Mouse (Mus musculus): ENCODE results near the gene Alcam. TPM values are rescaled to one million over a fixed set of nuclear protein-coding genes. Genes with fewer than 3 reads are reported as not detected.

The Alcam gene
- polyA plus RNA-seq, 1 experiment from 2014 or later: 22.1 TPM

GRCm38 (mm10) chr16:52439007-52439406, 14.9 kb downstream of the Alcam start:
- H3K27ac ChIP-seq (replicated peaks): no peak overlapping the region
- no peaks in the 10 kb centered on the region for H3K4me1 ChIP-seq (replicated peaks)
- no peak overlapping the region for H3K4me2 ChIP-seq
- H3K9ac ChIP-seq: no peak overlapping the region
- no peaks in the 10 kb centered on the region for H3K27me3 ChIP-seq
- no peaks in the 10 kb centered on the region for H3K9me3 ChIP-seq
- ATAC-seq (ENCODE audit: low read depth): no peak
- 89% methylated on average over 6 of the region's 6 CpGs for WGBS
- H3K36me3 ChIP-seq: no peaks in the 10 kb centered on the region
- H3K4me3 ChIP-seq: no peak overlapping the region

- Histone ChIP-seq H3K4me3 (no peak overlapping the region), H3K9me3 (no peaks in the 10 kb centered on the region), H3K9ac (no peak overlapping the region), H3K27me3 (no peaks in the 10 kb centered on the region), H3K4me1 (replicated peaks) (no peaks in the 10 kb centered on the region), H3K27ac (replicated peaks) (no peak overlapping the region), H3K36me3 (no peaks in the 10 kb centered on the region), H3K4me2 (no peak overlapping the region)
- ATAC-seq (ENCODE audit: low read depth): no peak
- 71% methylated on average over 6 of the region's 6 CpGs for WGBS
These were observed 15.5 kb downstream of the Alcam start for GRCm38 (mm10) chr16:52438216-52438904.

GRCm38 (mm10) chr16:52433189-52433588, 20.7 kb downstream of the Alcam start:
- Histone ChIP-seq H3K9me3 (no peaks in the 10 kb centered on the region), H3K27me3 (no peaks in the 10 kb centered on the region), H3K4me2 (no peak overlapping the region), H3K27ac (replicated peaks) (no peak overlapping the region), H3K4me3 (no peak overlapping the region), H3K4me1 (replicated peaks) (no peaks in the 10 kb centered on the region), H3K9ac (no peak overlapping the region), H3K36me3 (no peaks in the 10 kb centered on the region)
- WGBS: 66% methylated on average over 11 of the region's 11 CpGs
- ATAC-seq (ENCODE audit: low read depth): no peak

GRCm38 (mm10) chr16:52432072-52432471, 21.8 kb downstream of the Alcam start:
- Histone ChIP-seq H3K4me1 (replicated peaks) (no peaks in the 10 kb centered on the region), H3K4me2 (no peak overlapping the region), H3K4me3 (no peak overlapping the region), H3K36me3 (no peaks in the 10 kb centered on the region), H3K9ac (no peak overlapping the region), H3K9me3 (no peaks in the 10 kb centered on the region), H3K27me3 (no peaks in the 10 kb centered on the region), H3K27ac (replicated peaks) (no peak overlapping the region)
- ATAC-seq (ENCODE audit: low read depth): no peak
- WGBS: 86% methylated on average over 1 of the region's 1 CpGs

- 87% methylated on average over 2 of the region's 2 CpGs for WGBS
These were observed 22.3 kb downstream of the Alcam start for GRCm38 (mm10) chr16:52431590-52431989.

DNA sequence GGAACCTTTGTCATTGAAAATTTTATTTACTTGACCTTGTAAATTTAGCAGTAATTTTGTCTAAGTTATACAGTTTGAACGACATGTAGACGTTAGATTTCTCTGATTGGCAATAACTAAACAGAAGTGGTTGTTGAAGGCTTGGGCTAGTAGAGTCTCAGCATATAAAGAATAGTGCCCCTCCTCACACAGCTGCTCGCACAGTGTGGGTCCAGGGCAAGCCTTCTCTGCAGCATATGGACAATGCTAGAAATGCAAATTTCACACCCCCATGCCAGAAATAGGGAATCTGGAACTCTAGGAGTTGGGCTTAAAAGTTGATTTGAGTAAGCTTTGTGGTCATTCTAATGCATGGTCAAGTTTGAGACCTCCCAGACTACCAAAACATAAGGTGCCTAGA, 23.8 kb downstream of the Alcam start:
- WGBS: 45% methylated on average over 3 of the region's 3 CpGs
- Histone ChIP-seq H3K4me1 (replicated peaks) (no peaks in the 10 kb centered on the region), H3K27ac (replicated peaks) (no peak overlapping the region), H3K4me3 (no peak overlapping the region), H3K9ac (no peak overlapping the region), H3K27me3 (no peaks in the 10 kb centered on the region), H3K36me3 (no peaks in the 10 kb centered on the region), H3K9me3 (no peaks in the 10 kb centered on the region), H3K4me2 (no peak overlapping the region)
- peak; percentile 71 for ATAC-seq (ENCODE audit: low read depth)

More at GRCm38 (mm10) chr16:52431590-52431989, 22.3 kb downstream of the Alcam start:
- no peaks in the 10 kb centered on the region for H3K4me1 ChIP-seq (replicated peaks)
- H3K27ac ChIP-seq (replicated peaks): no peak overlapping the region
- no peak for ATAC-seq (ENCODE audit: low read depth)
- H3K27me3 ChIP-seq: no peaks in the 10 kb centered on the region
- H3K4me3 ChIP-seq: no peak overlapping the region
- no peak overlapping the region for H3K4me2 ChIP-seq
- H3K9ac ChIP-seq: no peak overlapping the region
- no peaks in the 10 kb centered on the region for H3K9me3 ChIP-seq
- no peaks in the 10 kb centered on the region for H3K36me3 ChIP-seq

- H3K4me1 ChIP-seq (replicated peaks): no peaks in the 10 kb centered on the region
- no peak overlapping the region for H3K27ac ChIP-seq (replicated peaks)
- no peak for ATAC-seq (ENCODE audit: low read depth)
- no peaks in the 10 kb centered on the region for H3K27me3 ChIP-seq
- no peaks in the 10 kb centered on the region for H3K36me3 ChIP-seq
- H3K4me3 ChIP-seq: no peak overlapping the region
- no peaks in the 10 kb centered on the region for H3K9me3 ChIP-seq
- H3K9ac ChIP-seq: no peak overlapping the region
- H3K4me2 ChIP-seq: no peak overlapping the region
These were observed 24.2 kb downstream of the Alcam start for GRCm38 (mm10) chr16:52429661-52430060.

- Histone ChIP-seq H3K4me1 (replicated peaks) (no peaks in the 10 kb centered on the region), H3K27me3 (no peaks in the 10 kb centered on the region), H3K4me2 (no peak overlapping the region), H3K9me3 (no peaks in the 10 kb centered on the region), H3K36me3 (no peaks in the 10 kb centered on the region), H3K9ac (no peak overlapping the region), H3K27ac (replicated peaks) (no peak overlapping the region), H3K4me3 (no peak overlapping the region)
- WGBS: 70% methylated on average over 4 of the region's 4 CpGs
- ATAC-seq (ENCODE audit: low read depth): no peak
These were observed 25.4 kb downstream of the Alcam start for GRCm38 (mm10) chr16:52428505-52428904.

DNA sequence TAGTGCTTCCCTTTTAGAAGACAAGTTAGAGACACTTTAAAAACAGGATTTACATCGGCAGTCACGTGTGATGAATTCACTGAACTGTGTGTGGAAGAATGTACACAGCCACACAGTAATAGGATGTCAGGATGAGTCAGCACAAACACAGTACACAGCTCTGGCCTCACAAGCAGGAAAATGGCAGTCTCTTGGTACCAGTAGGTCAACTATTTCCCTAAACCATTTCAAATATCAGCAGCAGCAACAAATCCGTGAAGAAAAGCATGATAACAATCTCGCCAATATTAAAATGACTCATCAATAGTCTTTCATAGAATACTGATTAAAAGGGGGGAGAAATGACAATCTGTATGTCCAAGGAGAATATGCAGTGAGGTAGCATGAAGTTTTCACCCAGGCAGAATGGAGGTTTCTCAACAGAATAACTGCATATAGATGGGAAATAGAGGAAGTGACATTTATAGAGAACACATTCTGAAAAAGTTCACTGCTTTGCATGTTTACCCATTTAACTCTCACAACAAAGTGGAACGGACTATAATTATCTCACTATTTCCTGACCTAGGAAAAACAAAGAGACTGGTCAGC, 35.2 kb downstream of the Alcam start:
- H3K9ac ChIP-seq: no peak overlapping the region
- ATAC-seq (ENCODE audit: low read depth): no peak
- WGBS: 74% methylated on average over 5 of the region's 5 CpGs

GRCm38 (mm10) chr16:52417982-52418381, 35.9 kb downstream of the Alcam start:
- Histone ChIP-seq H3K27ac (replicated peaks) (no peak overlapping the region), H3K9me3 (no peaks in the 10 kb centered on the region), H3K36me3 (no peaks in the 10 kb centered on the region), H3K4me3 (no peak overlapping the region), H3K27me3 (no peaks in the 10 kb centered on the region), H3K4me1 (replicated peaks) (no peaks in the 10 kb centered on the region), H3K4me2 (no peak overlapping the region), H3K9ac (no peak overlapping the region)
- ATAC-seq (ENCODE audit: low read depth): no peak
- WGBS: 77% methylated on average over 5 of the region's 5 CpGs

More for the DNA sequence above, 35.2 kb downstream of the Alcam start:
- Histone ChIP-seq H3K4me3 (no peak overlapping the region), H3K4me2 (no peak overlapping the region), H3K27ac (replicated peaks) (no peak overlapping the region), H3K27me3 (no peaks in the 10 kb centered on the region), H3K9me3 (no peaks in the 10 kb centered on the region), H3K4me1 (replicated peaks) (no peaks in the 10 kb centered on the region), H3K36me3 (no peaks in the 10 kb centered on the region)

DNA sequence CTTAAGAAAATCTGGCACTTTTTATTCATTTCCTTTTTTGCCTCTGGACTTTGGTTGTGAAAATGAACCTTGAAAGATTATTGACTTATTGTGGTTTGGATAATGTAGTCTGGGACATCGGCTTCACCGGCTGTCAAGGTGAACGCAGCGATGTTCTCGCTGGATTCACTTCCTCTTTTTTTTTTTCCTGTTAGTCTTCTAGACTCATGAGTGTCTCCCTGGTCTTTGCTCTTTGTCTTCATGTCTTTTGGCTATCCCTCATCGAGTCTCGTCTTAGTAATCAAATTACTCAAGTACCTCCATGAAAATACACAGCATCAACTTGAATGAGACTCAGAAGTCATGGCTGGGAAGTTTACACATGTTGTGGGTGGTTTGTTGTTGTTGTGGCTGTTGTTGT, 36.7 kb downstream of the Alcam start:
- Histone ChIP-seq H3K4me3 (no peak overlapping the region), H3K27me3 (no peaks in the 10 kb centered on the region), H3K27ac (replicated peaks) (no peak overlapping the region), H3K4me2 (no peak overlapping the region), H3K4me1 (replicated peaks) (no peaks in the 10 kb centered on the region), H3K9me3 (no peaks in the 10 kb centered on the region), H3K36me3 (no peaks in the 10 kb centered on the region), H3K9ac (no peak overlapping the region)
- ATAC-seq (ENCODE audit: low read depth): no peak
- WGBS: 90% methylated on average over 7 of the region's 7 CpGs

DNA sequence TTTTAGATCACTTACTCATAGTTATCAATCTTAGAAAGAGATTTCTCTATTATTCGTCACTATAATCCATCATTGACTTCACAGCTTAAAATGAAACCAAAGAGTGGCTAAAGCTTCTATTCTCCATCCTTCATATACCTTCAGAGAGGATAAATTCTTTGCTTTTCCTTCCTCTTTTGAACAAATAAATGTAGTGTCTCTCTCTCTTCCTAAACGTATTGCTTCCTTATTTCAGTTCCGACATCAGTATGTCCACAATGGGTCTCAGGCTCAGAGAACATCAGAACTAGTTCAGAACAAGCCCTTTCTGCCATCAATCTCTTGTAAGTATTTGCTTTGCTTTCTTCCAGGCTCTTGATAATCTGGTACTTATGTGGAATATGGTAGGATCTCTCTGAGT, 40.2 kb downstream of the Alcam start:
- no peak overlapping the region for H3K4me3 ChIP-seq
- no peak overlapping the region for H3K27ac ChIP-seq (replicated peaks)
- no peaks in the 10 kb centered on the region for H3K9me3 ChIP-seq
- no peaks in the 10 kb centered on the region for H3K4me1 ChIP-seq (replicated peaks)
- no peaks in the 10 kb centered on the region for H3K36me3 ChIP-seq
- no peak overlapping the region for H3K9ac ChIP-seq
- no peaks in the 10 kb centered on the region for H3K27me3 ChIP-seq
- 85% methylated on average over 3 of the region's 3 CpGs for WGBS
- no peak overlapping the region for H3K4me2 ChIP-seq
- no peak for ATAC-seq (ENCODE audit: low read depth)

GRCm38 (mm10) chr16:52406072-52406471, 47.8 kb downstream of the Alcam start:
- Histone ChIP-seq H3K4me1 (replicated peaks) (no peaks in the 10 kb centered on the region), H3K4me3 (no peak overlapping the region), H3K27me3 (no peaks in the 10 kb centered on the region), H3K4me2 (no peak overlapping the region), H3K27ac (replicated peaks) (no peak overlapping the region), H3K9ac (no peak overlapping the region), H3K9me3 (no peaks in the 10 kb centered on the region), H3K36me3 (no peaks in the 10 kb centered on the region)
- ATAC-seq (ENCODE audit: low read depth): no peak
- 98% methylated on average over 3 of the region's 3 CpGs for WGBS

Measured in neural tube, embryonic 13.5 days (tissue).